Mouse (Mus musculus): ENCODE data around the gene Gm20716.

The Gm20716 gene

GRCm38 (mm10) chr2:168229116-168230025, 793 bp downstream of the Gm20716 start:
- DNase-seq (ENCODE audit: low spot score in 2 of 2), result peak in 1 of 2 experiments; percentile 10

GRCm38 (mm10) chr2:168223326-168223725, 6.8 kb downstream of the Gm20716 start:
- DNase-seq (ENCODE audit: low spot score in 2 of 2), result no peak

DNA sequence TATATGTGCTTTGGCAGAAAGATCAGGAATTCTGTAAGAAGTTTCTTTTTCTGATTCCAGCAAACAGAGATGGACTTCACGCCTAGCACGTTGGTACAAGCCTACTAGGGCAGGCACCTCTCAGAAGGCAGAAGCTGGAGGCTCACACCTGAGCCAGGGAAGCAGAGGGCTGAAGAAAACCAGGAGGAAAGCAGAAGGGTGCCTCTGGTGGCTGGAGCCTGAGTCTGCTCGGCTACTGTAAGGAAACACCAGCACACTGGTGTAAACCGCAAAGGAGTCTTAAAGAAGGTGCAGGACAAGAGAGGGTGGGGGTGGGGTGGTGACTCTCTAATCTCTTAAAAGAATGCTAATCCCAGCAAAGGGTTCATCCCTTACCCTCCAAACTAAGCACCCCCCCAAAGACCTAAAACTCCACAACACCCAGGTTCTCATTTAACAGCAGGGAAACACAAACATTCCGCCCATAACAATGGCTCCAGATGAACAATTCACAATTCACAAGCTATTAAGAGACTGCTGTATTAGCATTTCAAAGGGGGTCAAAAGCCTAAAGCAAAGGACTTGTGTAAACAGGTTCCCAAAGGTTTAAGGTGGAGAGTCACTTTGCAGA, 16.3 kb downstream of the Gm20716 start:
- no peak for DNase-seq (ENCODE audit: low spot score in 2 of 2)

GRCm38 (mm10) chr2:168207883-168208282, 22.3 kb downstream of the Gm20716 start:
- no peak for DNase-seq (ENCODE audit: low spot score in 2 of 2)

DNA sequence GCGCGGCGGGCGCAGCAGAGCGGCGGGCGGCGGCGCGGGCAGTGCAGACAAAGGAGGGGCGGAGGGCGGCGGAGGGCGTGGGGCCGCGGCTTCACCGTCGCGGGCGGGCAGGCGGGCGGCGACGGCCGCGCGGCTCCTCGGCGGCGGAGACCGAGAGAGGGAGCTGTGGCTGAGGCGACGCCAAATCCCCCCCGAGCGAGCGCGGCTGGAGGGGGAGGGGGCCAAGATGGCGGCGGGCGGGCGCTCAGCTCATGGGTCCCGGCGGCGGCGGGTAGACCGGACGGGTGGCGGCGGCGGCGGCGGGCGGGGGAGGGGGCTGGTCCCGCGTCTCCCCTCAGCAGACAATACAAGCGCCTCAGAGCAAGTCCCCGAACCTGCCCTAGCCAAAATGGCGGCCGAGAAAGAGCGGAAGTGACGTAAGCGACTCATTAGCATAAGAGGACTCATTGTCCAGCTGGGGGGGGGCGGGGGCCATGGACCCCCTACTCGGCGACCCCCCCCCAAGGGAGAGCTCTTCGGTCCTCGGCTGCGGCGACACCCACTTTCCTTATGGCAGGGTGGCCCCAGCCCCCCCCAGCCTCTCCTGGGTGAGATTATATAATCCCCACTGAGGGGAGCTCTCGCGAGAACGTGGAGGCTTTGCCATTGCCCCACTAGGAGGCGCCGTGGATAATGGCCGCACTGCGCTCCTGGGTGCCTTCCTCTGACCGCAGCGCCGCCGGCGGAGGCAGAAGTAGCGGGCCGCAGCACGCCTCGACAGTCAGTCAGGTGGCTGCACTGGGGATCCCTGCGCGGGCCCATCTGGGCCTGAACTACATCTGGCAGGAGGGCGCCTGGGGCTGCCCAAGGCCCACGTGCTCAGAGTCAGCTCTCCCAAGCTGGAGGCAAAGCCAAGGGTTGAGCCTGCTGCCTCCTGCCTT, 23.2 kb downstream of the Gm20716 start, which contains the start of gene Adnp:
Gene Adnp (minus strand): TSS at position 388 of the 920 bp plus-strand sequence.
- peak; percentile 92 to 95 for DNase-seq (ENCODE audit: low spot score in 2 of 2)

- peak; percentile 12 for DNase-seq (ENCODE audit: low spot score in 2 of 2)
Observed at GRCm38 (mm10) chr2:168205681-168206631, 24.2 kb downstream of the Gm20716 start.

DNA sequence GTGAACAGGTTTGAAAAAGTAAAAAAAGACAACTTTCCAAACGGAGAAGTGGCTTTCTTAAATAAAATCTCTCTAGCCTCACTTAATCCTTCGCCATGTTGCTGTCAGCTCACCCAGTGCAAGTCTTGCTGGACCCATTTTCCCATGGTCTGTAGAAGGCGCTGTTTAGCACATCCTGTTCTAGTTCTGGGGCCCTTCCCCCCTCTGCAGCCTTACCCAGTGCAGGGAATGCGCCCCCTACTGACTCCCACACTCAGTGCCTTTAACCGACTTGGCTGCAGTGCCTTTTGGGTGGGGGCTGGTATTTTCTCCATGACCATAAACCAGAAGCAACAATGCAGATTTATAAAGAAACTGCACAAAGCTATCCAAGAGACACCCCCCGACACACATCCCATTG, 24.9 kb downstream of the Gm20716 start:
- peak; percentile 73 to 87 for DNase-seq (ENCODE audit: low spot score in 2 of 2)

DNA sequence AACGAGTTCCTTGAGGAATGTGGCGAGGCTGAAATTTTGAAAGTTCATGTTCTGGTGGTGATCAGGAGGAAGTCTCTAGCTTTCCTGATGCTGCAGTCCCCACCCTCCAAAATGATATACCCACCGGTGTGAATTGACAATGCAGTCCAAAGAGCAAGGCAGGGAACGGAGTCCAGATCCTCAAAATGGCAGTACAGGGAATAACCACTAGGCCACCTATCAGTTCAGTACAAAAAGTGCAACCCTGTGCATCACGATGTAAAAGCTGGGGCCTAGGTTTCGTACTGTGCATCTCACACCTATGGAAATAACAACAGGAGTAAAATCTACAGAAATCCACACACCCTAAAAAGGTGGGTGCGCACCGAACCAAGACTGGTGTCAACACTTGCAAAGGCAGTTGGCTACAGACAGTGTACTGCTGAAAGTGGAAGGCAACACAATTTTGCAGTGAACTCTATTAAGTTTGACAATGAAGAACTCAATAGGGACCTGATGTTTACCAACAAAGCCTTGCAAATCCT, 25.6 kb downstream of the Gm20716 start:
- DNase-seq (ENCODE audit: low spot score in 2 of 2), result no peak

DNA sequence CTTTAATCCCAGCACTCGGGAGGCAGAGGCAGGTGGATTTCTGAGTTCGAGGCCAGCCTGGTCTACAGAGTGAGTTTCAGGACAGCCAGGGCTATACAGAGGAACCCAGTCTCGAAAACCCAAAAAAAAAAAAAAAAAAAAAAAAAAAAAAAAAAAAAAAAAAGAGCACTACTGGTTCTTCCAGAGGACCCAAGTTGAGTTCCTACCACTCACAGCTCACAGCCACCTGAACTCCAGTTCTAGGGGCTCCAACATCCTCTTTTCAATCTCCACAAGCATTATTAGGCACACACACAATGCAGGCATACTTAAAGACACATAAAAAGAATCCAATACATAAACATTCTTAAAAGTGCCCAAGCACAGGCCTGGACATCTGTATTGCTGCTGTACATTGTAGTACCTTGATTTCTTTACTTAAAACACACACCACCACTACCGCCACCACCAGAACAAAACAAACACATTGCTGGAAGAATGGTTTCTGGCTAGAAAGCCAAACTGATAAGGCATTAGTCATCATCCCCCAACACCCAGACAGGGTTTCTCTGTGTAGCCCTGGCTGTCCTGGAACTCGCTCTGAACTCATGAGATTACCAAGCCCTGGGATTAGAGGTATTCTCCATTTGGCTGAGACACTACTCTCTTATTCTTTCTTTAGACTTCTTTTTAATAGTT, 30.0 kb downstream of the Gm20716 start:
- no peak for DNase-seq (ENCODE audit: low spot score in 2 of 2)

- DNase-seq (ENCODE audit: low spot score in 2 of 2), result no peak
Observed at GRCm38 (mm10) chr2:168199476-168199875, 30.7 kb downstream of the Gm20716 start.

GRCm38 (mm10) chr2:168198421-168198820, 31.7 kb downstream of the Gm20716 start:
- DNase-seq (ENCODE audit: low spot score in 2 of 2), result no peak

GRCm38 (mm10) chr2:168195721-168196120, 34.4 kb downstream of the Gm20716 start:
- DNase-seq (ENCODE audit: low spot score in 2 of 2), result no peak

- DNase-seq (ENCODE audit: low spot score in 2 of 2), result no peak
Observed at GRCm38 (mm10) chr2:168193685-168194084, 36.5 kb downstream of the Gm20716 start.

DNA sequence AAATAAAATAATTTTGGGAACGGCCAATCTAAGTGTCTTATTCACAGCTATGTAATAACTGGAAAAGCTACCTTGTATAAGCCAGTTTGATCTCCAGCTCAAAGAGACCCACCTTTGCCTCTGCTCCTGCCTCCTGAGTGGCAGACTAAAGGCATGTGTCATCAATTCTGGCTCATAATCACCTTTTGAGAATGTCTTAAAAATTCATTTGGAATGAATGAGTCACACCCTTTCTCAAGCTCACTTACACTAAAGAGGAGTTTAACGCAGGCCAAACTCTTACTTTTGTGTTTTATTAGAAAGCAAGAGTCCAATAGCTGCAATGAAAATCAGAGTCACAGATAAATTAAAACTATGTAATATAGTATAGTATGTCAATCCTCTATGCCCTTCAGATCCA, 38.3 kb downstream of the Gm20716 start:
- no peak for DNase-seq (ENCODE audit: low spot score in 2 of 2)

- no peak for DNase-seq (ENCODE audit: low spot score in 2 of 2)
Observed at GRCm38 (mm10) chr2:168175946-168176345, 54.2 kb downstream of the Gm20716 start.

- peak; percentile 55 to 66 for DNase-seq (ENCODE audit: low spot score in 2 of 2)
Observed at GRCm38 (mm10) chr2:168170167-168170685, 59.9 kb downstream of the Gm20716 start.

DNA sequence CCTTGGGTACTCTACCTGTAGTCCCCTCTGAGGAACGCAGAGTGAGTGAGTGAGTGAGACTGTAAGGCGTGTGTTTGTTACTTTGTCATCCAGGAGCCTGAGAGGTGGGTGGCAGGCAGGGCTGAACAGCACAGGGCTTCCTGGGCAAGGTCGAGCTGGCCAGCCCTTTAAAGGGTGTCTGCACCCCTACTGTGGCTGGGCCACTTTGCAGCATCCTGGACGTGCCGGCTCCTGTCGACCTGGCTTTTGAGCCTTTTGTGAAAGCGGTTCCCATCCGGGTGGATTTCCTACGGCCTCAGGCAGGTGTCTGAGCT, 60.4 kb downstream of the Gm20716 start:
- DNase-seq (ENCODE audit: low spot score in 2 of 2), result no peak

DNA sequence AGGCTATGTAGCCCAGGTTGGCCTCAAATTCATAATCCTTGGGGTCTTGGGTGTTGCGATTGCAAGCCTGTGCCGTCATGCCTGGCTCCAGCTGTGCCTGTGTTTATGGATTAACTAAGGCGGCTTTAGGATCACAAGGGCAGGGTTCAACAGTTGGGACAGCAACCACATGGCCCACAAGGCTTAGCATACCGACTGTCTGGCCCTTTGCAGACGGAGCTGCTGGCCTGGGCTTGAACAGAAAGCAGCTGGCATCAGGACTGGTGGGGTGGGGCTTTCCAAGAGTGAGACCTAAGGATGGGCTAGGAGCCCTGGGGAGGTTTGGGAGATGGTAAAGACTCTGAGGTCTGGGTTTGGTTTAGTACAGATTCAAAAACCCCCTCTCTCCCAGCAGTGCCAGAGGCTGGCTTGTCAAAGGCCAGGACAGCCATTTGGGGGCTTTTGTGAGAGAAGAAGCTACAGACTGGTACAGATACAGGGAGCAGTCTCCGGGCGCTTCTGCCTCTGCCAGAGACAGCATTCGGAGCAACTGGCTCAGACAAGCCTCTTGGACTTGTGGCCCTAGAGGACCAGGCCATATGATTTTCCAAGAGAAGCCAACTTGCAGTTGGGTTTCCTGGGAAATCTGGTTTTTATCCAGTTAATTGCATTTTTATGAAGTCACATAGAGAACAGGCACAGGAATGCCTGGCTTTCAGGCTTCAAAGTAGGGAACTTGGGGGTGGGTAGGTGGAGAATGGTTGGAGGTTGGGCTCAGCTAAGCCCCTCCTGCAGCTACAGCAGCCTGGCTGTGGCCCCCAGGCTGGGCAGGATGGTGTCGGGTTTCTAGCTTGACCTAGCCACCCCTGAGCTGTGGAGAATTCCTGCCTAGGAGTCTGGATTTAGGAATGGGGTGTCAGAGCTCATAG, 61.0 kb downstream of the Gm20716 start:
- DNase-seq (ENCODE audit: low spot score in 2 of 2), result no peak

DNA sequence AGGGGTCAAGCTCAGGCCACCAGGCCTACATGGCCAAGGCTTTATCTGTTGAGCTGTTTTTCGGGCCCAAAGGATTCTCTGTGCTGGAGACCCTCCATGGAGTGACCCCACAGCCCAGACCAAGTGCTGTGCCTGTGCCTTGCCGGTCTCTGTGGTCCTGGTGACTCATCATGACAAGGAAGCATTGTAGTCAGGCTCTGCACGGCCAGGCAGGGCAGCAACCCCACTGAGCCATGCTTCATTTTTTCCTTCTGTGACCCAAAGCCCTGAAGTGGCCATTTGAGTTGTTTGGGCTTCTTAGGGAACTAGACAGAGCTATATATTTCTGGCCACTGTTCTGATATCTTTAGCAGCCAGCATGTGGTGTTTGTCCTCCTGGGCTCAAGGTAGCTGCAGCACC, 62.4 kb downstream of the Gm20716 start:
- DNase-seq (ENCODE audit: low spot score in 2 of 2), result no peak

Data from spleen, postnatal 14 days (tissue).